Mouse (Mus musculus) activated CD4-positive, CD25-positive, alpha-beta regulatory T cell, adult 4 months (primary cell): Measurements from ENCODE around the gene Tbc1d22a. TPM values are rescaled to one million over a fixed set of nuclear protein-coding genes. Genes with fewer than 3 reads are reported as not detected.

Experiments
- ATAC-seq: one replicate; pipeline ENCODE4 v1.8.0; 2017
- polyA plus RNA-seq, 2 experiments: library from polyadenylated mRNA; unstranded; fragments of 100-300 nt; shearing (Covaris generic); gene quantifications; one replicate each; pipeline ENCODE4 v1.2.1; 2017

The Tbc1d22a gene
- polyA plus RNA-seq, 2 experiments from 2014 or later = 10.6 to 13.1 TPM

DNA sequence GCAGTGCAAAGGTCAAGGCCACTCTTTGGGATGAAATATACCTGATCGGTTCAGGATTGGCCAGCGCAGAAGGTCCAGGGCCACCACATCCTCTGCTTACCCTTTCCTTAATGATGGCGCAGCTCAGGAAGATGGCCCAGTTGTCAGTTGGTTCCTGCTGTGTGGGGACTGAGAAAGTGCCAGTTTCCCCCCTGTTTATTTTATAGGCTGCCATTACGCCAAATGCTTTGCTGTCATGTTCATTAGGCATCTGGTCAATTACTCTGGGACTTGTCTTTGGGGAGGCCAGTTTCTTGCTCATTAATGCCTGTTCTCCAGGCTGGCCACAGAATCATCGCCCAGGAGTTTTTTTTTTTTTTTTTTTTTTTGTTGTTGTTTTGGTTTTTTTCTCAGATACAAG lies 299.1 kb downstream of the Tbc1d22a start:
- no peak for ATAC-seq

DNA sequence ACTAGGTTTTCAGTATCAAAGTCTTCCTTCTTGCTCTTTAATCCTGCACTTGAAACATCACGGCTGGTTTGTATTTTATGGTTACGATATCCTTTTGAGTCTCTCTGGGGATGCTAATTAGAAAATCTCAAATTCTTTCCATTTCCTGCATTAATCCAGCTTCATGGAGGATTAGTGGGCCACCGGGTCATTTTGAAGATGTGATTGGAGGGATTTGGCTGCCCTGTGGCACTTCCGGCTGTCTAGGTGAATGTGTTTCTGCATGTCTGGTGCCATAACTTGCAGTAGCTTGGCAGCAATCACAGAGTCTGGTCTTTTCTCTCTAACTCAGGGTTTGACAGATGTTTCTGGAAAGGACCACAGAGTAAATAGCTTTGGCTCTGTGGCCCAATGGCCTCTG lies 305.9 kb downstream of the Tbc1d22a start:
- ATAC-seq = no peak

DNA sequence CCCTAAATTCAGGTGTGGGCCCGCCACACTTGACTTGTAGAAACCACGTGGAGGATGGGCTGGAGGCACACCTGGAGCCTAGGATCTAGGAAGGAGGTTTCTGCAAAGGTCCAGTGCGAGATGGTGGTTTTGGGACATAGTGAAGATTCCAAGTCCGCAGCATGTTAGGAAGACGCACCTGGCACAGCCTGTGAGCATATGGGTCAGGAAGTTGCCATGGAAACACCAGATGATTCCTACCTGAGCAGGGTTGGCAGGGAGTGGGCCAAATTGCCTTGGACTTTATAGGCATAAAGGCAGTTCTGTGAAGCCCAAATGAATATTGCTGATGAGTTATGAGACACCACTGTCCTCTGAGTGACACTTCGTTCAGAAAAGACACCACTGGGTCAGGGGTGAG lies 321.1 kb downstream of the Tbc1d22a start:
- no peak for ATAC-seq

DNA sequence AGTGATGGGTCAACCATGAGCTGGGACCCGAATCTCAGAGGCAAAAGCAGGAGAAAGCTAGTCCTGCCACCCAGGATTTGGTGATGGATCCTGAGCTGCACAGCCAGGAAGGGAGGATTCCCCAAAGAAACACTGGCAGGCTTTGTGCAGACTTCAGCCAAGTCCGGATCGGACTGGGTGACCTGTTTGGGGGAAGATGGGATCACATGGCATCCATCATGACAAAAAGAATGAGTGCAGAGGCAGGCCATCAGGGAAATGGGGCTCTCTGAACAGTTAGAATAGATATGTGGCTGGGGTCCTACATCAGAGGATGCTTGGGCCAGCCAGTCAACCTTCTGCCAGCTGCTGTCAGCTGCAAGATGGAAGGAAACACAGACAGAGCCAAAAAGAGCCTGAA lies 328.1 kb downstream of the Tbc1d22a start:
- no peak for ATAC-seq

DNA sequence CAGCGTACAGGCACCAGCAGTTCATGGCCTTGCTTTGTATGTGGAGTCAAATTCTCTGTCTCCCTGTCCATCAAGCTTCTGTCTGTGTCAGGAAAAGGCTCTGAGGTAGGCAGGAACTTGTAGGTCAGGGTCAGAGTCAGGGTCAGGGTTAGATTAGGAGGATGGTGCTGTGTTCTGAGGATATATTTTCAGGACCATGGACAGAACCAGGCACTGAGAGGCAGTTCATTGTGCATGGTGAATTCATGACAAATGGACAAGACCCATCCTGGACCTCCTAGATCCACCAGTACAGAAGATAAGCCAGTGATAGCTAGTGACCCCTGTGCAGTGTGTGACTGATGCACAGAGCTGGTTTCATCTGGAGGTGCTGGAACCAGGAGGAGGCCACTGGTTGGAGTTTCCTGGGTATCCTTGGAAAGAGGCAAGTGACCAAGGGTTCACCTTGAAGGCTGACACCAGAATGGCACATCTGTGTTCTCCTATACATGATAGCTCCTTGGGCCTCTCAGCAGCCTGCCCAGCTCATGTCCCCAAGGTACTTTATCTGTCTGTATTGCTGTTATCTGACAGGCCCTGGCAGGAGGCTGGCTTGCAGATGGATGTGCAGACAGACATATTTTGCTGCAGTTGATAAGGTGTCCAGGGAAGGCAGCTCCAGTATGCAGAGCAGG lies 330.0 kb downstream of the Tbc1d22a start:
- ATAC-seq = no peak

Other genes starting within 250 kb of the Tbc1d22a start
- gene Celsr1, start 180.7 kb upstream of the Tbc1d22a start, polyA plus RNA-seq = 1 to 10 TPM; 3.9 to 4.9 TPM
- 10 to 100 TPM; 20.5 to 22.7 TPM for gene Gramd4, start 156.8 kb upstream of the Tbc1d22a start, polyA plus RNA-seq
- 1 to 10 TPM; 5.1 to 5.7 TPM for gene Cerk, start 28.3 kb upstream of the Tbc1d22a start, polyA plus RNA-seq